Mouse (Mus musculus) myocyte (in vitro differentiated cells): ENCODE data around the gene Arhgap10. TPM values are rescaled to one million over a fixed set of nuclear protein-coding genes. Genes with fewer than 3 reads are reported as not detected.
A peak's percentile ranks its signal among the peaks of the same experiment; 100 is the strongest.

ENCODE experiments used
- H3K27me3 ChIP-seq: one replicate; pipeline ENCODE4 v1.6.1; 2011; ENCODE audit not compliant: control insufficient read depth, insufficient read depth, insufficient read length
- H3K36me3 ChIP-seq: one replicate; pipeline ENCODE4 v1.6.1; 2011; ENCODE audit not compliant: control insufficient read depth, insufficient read depth
- H3K4me2 ChIP-seq: one replicate; pipeline ENCODE4 v1.6.1; 2011; ENCODE audit warnings: low read depth, control low read depth
- H3K4me3 ChIP-seq: one replicate; pipeline ENCODE4 v1.5.1; 2011; ENCODE audit warnings: mild to moderate bottlenecking, control low read depth, moderate library complexity
- H3K79me2 ChIP-seq: one replicate; pipeline ENCODE4 v1.6.1; 2011; ENCODE audit not compliant: control insufficient read depth, insufficient read depth
- H3ac ChIP-seq: one replicate; pipeline ENCODE4 v1.6.1; 2011; ENCODE audit not compliant: control insufficient read depth, insufficient read length
- CEBPB ChIP-seq: IDR thresholded peaks from 2 replicates; pipeline ENCODE4 v1.6.1; 2011; ENCODE audit warnings: mild to moderate bottlenecking, moderate library complexity; ENCODE audit not compliant: poor library complexity, insufficient read depth, severe bottlenecking
- E2F4 ChIP-seq: IDR thresholded peaks from one replicate; pipeline ENCODE4 v1.6.1; 2011; ENCODE audit warnings: mild to moderate bottlenecking, control low read depth, moderate library complexity; ENCODE audit not compliant: insufficient read depth
- MAX ChIP-seq: IDR thresholded peaks from one replicate; pipeline ENCODE4 v1.6.1; 2011; ENCODE audit warnings: low read depth, mild to moderate bottlenecking, control low read depth
- MYOD1 ChIP-seq, 3 experiments: IDR thresholded peaks; one replicate each; pipeline ENCODE4 v1.6.1; 2011; ENCODE audit warnings: control low read depth in 2 of 3, low read depth in 2 of 3, mild to moderate bottlenecking in 2 of 3, moderate library complexity in 1 of 3; ENCODE audit not compliant: insufficient read length in 2 of 3, control insufficient read depth in 1 of 3
- MYOG ChIP-seq, 3 experiments: IDR thresholded peaks; one replicate each; pipeline ENCODE4 v1.6.1; 2011; ENCODE audit warnings: control low read depth in 2 of 3, low read depth in 2 of 3, mild to moderate bottlenecking in 2 of 3; ENCODE audit not compliant: insufficient read length in 2 of 3, control insufficient read depth in 1 of 3, insufficient read depth in 1 of 3
- POLR2A ChIP-seq: IDR thresholded peaks from one replicate; pipeline ENCODE4 v1.6.1; 2011; ENCODE audit warnings: low read depth, mild to moderate bottlenecking, control low read depth, moderate library complexity; ENCODE audit not compliant: insufficient read length
- POLR2AphosphoS2 ChIP-seq: IDR thresholded peaks from one replicate; pipeline ENCODE4 v1.6.1; 2011; ENCODE audit warnings: low read depth, control low read depth; ENCODE audit not compliant: insufficient read length
- REST ChIP-seq: IDR thresholded peaks from one replicate; pipeline ENCODE4 v1.6.1; 2011; ENCODE audit warnings: mild to moderate bottlenecking, control low read depth, moderate library complexity; ENCODE audit not compliant: insufficient read depth, insufficient read length
- SRF ChIP-seq: IDR thresholded peaks from one replicate; pipeline ENCODE4 v1.6.1; 2011; ENCODE audit warnings: low read depth; ENCODE audit not compliant: control insufficient read depth, insufficient read length
- TCF12 ChIP-seq: IDR thresholded peaks from one replicate; pipeline ENCODE4 v1.6.1; 2011; ENCODE audit warnings: mild to moderate bottlenecking, control low read depth; ENCODE audit not compliant: poor library complexity, insufficient read depth, severe bottlenecking
- TCF3 ChIP-seq: IDR thresholded peaks from one replicate; pipeline ENCODE4 v1.6.1; 2011; ENCODE audit warnings: low read depth, control low read depth; ENCODE audit not compliant: insufficient read length
- USF1 ChIP-seq: IDR thresholded peaks from one replicate; pipeline ENCODE4 v1.6.1; 2011; ENCODE audit warnings: low read depth, mild to moderate bottlenecking, control low read depth, moderate library complexity
- polyA plus RNA-seq: library from polyadenylated mRNA; unstranded; fragments of >200 nt; fragmentation: generic; extraction: Trizol; gene quantifications from one replicate; pipeline ENCODE4 v1.2.1, GENCODE M21; 2012; ENCODE audit warnings: missing spikeins

Gene Arhgap10
- polyA plus RNA-seq, 1 experiment, result 18.1 TPM

GRCm38 (mm10) chr8:77383671-77384070 lies 134.1 kb downstream of the Arhgap10 start:
- TF ChIP-seq TCF3 (no peak), POLR2AphosphoS2 (no peak), TCF12 (no peak), MYOG (IDR thresholded peaks at IDR 0.05; ENCODE audit: control insufficient read depth in 1 of 3, insufficient read depth in 1 of 3, insufficient read length in 2 of 3, low read depth in 2 of 3) (no peak), REST (no peak)
- H3K36me3 ChIP-seq, result peaks cover 8% of the 10 kb centered on the region
- no peak overlapping the region for H3ac ChIP-seq
- H3K79me2 ChIP-seq, result no peaks in the 10 kb centered on the region
- H3K4me2 ChIP-seq, result no peak overlapping the region
- H3K27me3 ChIP-seq, result no peaks in the 10 kb centered on the region
- H3K4me3 ChIP-seq, result no peak overlapping the region

DNA sequence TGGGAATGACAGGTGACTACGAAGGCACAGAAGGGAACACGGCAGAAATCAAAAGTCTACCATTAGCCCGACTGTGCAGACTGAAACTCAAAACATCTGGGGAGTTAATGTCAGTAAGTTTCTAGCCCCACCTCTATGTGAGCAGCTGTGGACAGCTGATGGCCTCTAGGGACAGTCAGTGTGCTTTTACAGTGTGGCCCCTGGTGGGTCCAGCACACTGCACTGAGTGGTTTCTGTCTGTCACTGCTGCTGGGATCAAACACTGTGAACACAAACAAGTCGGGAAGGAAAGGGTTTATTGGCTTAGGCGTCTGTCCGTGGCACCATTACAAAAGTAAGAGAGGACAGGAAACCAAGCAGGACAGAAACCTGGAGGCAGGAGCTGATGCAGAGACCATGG lies 136.9 kb downstream of the Arhgap10 start:
- Histone ChIP-seq H3K4me3 (no peak overlapping the region), H3K4me2 (no peak overlapping the region), H3ac (no peak overlapping the region), H3K27me3 (no peaks in the 10 kb centered on the region), H3K79me2 (no peaks in the 10 kb centered on the region), H3K36me3 (peaks cover 6% of the 10 kb centered on the region)
- TF ChIP-seq REST (no peak), MYOD1 (IDR thresholded peaks at IDR 0.05; ENCODE audit: control insufficient read depth in 1 of 3, insufficient read length in 2 of 3, low read depth in 2 of 3) (no peak)

DNA sequence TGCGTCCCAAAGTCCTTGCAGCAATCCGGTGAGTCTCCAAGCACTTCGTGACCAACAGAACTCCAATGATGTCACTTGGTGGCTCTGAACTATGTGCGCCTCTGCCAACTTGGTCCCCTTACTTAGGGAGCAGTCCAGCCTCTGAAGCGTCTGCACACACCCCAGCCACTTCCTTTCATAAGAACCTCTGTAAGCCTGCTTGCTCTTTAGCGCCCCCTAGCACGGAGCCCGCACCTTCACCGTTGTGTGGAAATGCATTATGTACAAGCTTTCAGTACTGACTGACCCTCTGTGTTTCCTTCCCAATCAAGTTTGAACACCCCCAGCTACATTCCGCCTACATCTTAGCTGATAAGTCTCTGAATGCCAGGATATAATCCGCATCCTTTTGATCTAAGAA lies 138.5 kb downstream of the Arhgap10 start:
- Histone ChIP-seq H3K36me3 (no peaks in the 10 kb centered on the region), H3K27me3 (no peaks in the 10 kb centered on the region), H3K4me3 (no peak overlapping the region), H3K4me2 (no peak overlapping the region), H3K79me2 (no peaks in the 10 kb centered on the region), H3ac (no peak overlapping the region)
- TF ChIP-seq MYOD1 (IDR thresholded peaks at IDR 0.05; ENCODE audit: control insufficient read depth in 1 of 3, insufficient read length in 2 of 3, low read depth in 2 of 3) (no peak), TCF3 (no peak), E2F4 (no peak), MAX (no peak), SRF (no peak), REST (no peak), TCF12 (no peak), POLR2AphosphoS2 (no peak), USF1 (no peak), POLR2A (no peak), MYOG (IDR thresholded peaks at IDR 0.05; ENCODE audit: control insufficient read depth in 1 of 3, insufficient read depth in 1 of 3, insufficient read length in 2 of 3, low read depth in 2 of 3) (no peak)

DNA sequence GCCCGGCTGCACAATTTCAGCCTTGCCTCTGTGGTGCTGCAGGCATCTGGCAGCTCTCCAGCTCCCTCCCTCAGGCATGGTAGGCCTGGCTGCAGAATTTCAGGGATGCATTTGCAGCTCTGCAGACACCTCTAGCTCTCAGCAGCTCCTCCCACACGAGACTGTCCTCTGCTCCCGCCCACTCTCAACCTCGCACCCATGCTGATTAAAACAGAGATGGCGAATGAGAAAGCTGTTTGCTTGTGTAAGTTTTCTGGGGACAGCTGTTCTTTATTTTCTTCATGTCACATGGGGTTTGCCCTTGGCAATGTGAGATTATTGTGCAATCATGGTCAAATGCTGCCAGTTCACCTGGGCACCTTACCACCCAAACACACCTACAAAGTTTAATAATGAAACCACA lies 141.3 kb downstream of the Arhgap10 start:
- Histone ChIP-seq H3K36me3 (peaks cover 6% of the 10 kb centered on the region), H3K79me2 (no peaks in the 10 kb centered on the region), H3K4me2 (no peak overlapping the region), H3K4me3 (no peak overlapping the region), H3ac (no peak overlapping the region), H3K27me3 (no peaks in the 10 kb centered on the region)
- TF ChIP-seq REST (no peak), POLR2A (no peak), CEBPB (peak; percentile 45; the same call in 1 of the 2 replicates), MYOG (IDR thresholded peaks at IDR 0.05; ENCODE audit: control insufficient read depth in 1 of 3, insufficient read depth in 1 of 3, insufficient read length in 2 of 3, low read depth in 2 of 3) (peak in 1 of 3 experiments; percentile 14)

- Histone ChIP-seq H3ac (no peak overlapping the region), H3K4me3 (no peak overlapping the region), H3K36me3 (peaks cover 6% of the 10 kb centered on the region), H3K79me2 (no peaks in the 10 kb centered on the region), H3K27me3 (no peaks in the 10 kb centered on the region), H3K4me2 (no peak overlapping the region)
- TF ChIP-seq REST, result no peak
- no peak for TF ChIP-seq MYOD1 (IDR thresholded peaks at IDR 0.05; ENCODE audit: control insufficient read depth in 1 of 3, insufficient read length in 2 of 3, low read depth in 2 of 3)
These were observed 141.8 kb downstream of the Arhgap10 start for GRCm38 (mm10) chr8:77375999-77376398.

GRCm38 (mm10) chr8:77371006-77371405 lies 146.7 kb downstream of the Arhgap10 start:
- no peak for TF ChIP-seq MYOG (IDR thresholded peaks at IDR 0.05; ENCODE audit: control insufficient read depth in 1 of 3, insufficient read depth in 1 of 3, insufficient read length in 2 of 3, low read depth in 2 of 3)
- no peak for TF ChIP-seq REST
- no peak for TF ChIP-seq E2F4
- TF ChIP-seq TCF12, result no peak
- TF ChIP-seq USF1, result no peak
- TF ChIP-seq MYOD1 (IDR thresholded peaks at IDR 0.05; ENCODE audit: control insufficient read depth in 1 of 3, insufficient read length in 2 of 3, low read depth in 2 of 3), result no peak
- no peak for TF ChIP-seq POLR2A
- TF ChIP-seq SRF, result no peak
- TF ChIP-seq TCF3, result no peak
- TF ChIP-seq CEBPB, result no peak
- no peak for TF ChIP-seq MAX
- TF ChIP-seq POLR2AphosphoS2, result no peak
- Histone ChIP-seq H3K4me2 (no peak overlapping the region), H3ac (no peak overlapping the region), H3K79me2 (no peaks in the 10 kb centered on the region), H3K36me3 (peaks cover 9% of the 10 kb centered on the region), H3K4me3 (no peak overlapping the region), H3K27me3 (no peaks in the 10 kb centered on the region)
